Mouse (Mus musculus) G1E (cell line): Measurements from ENCODE around the gene Prss33.

Source experiments
- CTCF ChIP-seq: IDR thresholded peaks from 2 replicates; pipeline ENCODE4 v1.5.1; 2012; ENCODE audit warnings: low read depth, low read length, inconsistent platforms, mixed read lengths
- GATA1 ChIP-seq: IDR thresholded peaks from 2 replicates; pipeline ENCODE4 v1.6.1; 2012; ENCODE audit warnings: borderline replicate concordance, low read length, inconsistent platforms, mixed read lengths
- TAL1 ChIP-seq: conservative IDR thresholded peaks from 2 replicates; pipeline ENCODE4 v1.6.1; 2012; ENCODE audit warnings: low read depth, low read length, inconsistent platforms, mixed read lengths

DNA sequence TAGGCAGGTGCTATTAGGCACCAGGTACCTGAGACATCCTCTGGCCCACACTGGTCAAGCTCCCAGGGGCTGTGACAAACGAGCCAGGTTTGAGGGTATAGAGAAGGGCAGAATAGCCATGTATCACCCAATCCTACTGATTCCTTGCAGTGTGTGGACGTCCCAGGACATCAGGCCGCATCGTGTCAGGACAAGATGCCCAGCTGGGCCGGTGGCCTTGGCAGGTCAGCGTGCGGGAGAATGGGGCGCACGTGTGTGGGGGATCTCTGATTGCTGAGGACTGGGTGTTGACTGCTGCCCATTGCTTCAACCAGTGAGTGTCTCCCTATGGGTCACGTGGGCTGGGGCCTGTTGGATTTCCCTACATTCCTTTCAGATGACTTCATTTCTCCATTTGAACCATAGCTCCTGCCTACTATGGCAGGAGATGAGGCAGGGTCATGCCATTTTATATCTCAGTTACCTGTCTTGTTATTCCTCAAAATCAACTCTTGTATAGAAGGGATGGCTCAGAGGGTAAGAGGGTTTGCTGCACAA is 18.4 kb upstream of the Prss33 start:
- TF ChIP-seq CTCF (no peak), GATA1 (no peak), TAL1 (no peak)
